Mouse (Mus musculus): ENCODE results near the gene Tmem44.

DNA sequence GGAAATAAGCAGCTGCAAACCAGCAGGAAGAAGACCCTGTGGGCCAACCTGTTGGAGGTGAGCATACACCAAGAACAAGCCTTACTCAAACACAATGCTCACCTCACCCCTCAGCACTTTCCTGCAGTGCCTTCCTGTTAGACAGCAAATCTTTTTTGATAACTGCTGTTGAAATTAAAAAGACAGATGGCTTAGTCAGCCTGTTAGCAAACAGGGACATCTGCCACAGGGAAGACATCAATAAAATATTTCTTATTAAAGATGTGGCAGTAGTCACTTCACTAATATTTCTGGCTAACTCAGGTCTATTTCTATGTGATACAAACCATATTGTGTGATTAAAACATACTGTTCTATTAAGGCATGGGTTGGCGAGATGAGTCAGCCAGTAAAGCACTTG, 25.8 kb upstream of the Tmem44 start:
- TF ChIP-seq POLR2A (IDR thresholded peaks at IDR 0.05; ENCODE audit: borderline replicate concordance, insufficient read depth, low read length) (no peak), CTCF (IDR thresholded peaks at IDR 0.05; ENCODE audit: borderline replicate concordance, insufficient read depth, low read depth, low read length) (no peak)

Measured in cerebellum, adult 2 months (tissue).